Comparison of ENCODE assay signal across 8 mouse cellular contexts in the genomic region with DNA sequence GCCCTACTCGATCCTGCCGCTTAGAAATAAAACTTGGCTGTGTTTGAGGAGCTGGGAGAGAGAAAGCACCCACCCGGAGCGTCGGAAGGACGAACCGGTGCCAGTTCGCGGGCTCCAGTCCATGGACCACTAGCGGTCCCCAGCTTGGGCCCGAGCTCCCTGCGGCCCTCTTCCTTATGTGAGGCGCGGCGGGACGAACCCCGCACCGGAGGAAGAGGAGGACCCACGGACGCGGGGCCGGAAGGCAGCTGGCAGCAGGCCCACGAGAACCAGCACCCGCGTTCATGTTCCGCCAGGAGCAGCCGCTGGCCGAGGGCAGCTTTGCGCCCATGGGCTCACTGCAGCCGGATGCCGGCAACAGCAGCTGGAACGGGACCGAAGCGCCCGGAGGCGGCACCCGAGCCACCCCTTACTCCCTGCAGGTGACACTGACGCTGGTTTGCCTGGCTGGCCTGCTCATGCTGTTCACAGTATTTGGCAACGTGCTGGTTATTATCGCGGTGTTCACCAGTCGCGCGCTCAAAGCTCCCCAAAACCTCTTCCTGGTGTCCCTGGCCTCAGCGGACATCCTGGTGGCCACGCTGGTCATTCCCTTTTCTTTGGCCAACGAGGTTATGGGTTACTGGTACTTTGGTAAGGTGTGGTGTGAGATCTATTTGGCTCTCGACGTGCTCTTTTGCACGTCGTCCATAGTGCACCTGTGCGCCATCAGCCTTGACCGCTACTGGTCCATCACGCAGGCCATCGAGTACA. TPM values are rescaled to one million over a fixed set of nuclear protein-coding genes. Genes with fewer than 3 reads are reported as not detected.
A peak's percentile ranks its signal among the peaks of the same experiment; 100 is the strongest.
DNase-seq lines count a peak whose midpoint lies in the region; ATAC-seq lines count a peak whose summit lies in the region.

No protein-coding gene starts in this region.

- peak overlapping the region; percentile 52 for H3K4me3 ChIP-seq in brown adipose tissue, adult 24 weeks (ENCODE audit: insufficient read depth, low read depth, low read length)
- H3K4me3 ChIP-seq in hindbrain, embryonic 10.5 days = peak overlapping the region; percentile 60
- peak overlapping the region; percentile 46 for H3K4me3 ChIP-seq in liver, embryonic 11.5 days (ENCODE audit: low read depth, low read length)

- peaks cover 67% of the 10 kb centered on the region for H3K27me3 ChIP-seq in hindbrain, embryonic 10.5 days (ENCODE audit: insufficient read depth, poor library complexity, severe bottlenecking)
- H3K27me3 ChIP-seq in liver, embryonic 11.5 days (replicated peaks; ENCODE audit: control insufficient read depth, insufficient read depth, low read length) = peaks cover 58% of the 10 kb centered on the region

- peak overlapping the region; percentile 78 for H3K4me2 ChIP-seq in liver, embryonic 11.5 days

- DNase-seq in frontal cortex, postnatal 36 days (ENCODE audit: low spot score in 2 of 2) = peak; percentile 24 to 38
- DNase-seq in frontal cortex, adult 2 months (ENCODE audit: extremely low spot score in 1 of 2, low spot score in 1 of 2) = no peak
- peak; percentile 15 for DNase-seq in 3134 (ENCODE audit: extremely low read depth, insufficient read length, low spot score)
- peak; percentile 56 for DNase-seq in hindbrain, embryonic 10.5 days (ENCODE audit: low spot score)
- peak; percentile 53 for DNase-seq in liver, embryonic 11.5 days (ENCODE audit: low spot score)
- peak; percentile 31 for DNase-seq in retina, embryonic 14.5 days (ENCODE audit: low spot score)

- WGBS in hindbrain, embryonic 10.5 days = 3% methylated on average over 55 of the region's 55 CpGs
- WGBS in liver, embryonic 11.5 days = 5% methylated on average over 49 of the region's 55 CpGs

- no peak overlapping the region for H3K27ac ChIP-seq in brown adipose tissue, adult 24 weeks (replicated peaks; ENCODE audit: low read depth, low read length)
- H3K27ac ChIP-seq in hindbrain, embryonic 10.5 days = no peak overlapping the region; the same call in 1 of the 2 replicates
- H3K27ac ChIP-seq in liver, embryonic 11.5 days (ENCODE audit: low read depth, low read length) = no peak overlapping the region

- 0 out of 2 replicates have a peak, but pooled peaks cover 9% of the 10 kb centered on the region for H3K4me1 ChIP-seq in brown adipose tissue, adult 24 weeks (ENCODE audit: control insufficient read depth, insufficient read depth, insufficient read length, low read length)
- peaks cover 39% of the 10 kb centered on the region for H3K4me1 ChIP-seq in hindbrain, embryonic 10.5 days (replicated peaks)
- H3K4me1 ChIP-seq in liver, embryonic 11.5 days (replicated peaks; ENCODE audit: control insufficient read depth, insufficient read depth, low read length) = peaks cover 25% of the 10 kb centered on the region

- no peaks in the 10 kb centered on the region for H3K36me3 ChIP-seq in hindbrain, embryonic 10.5 days
- H3K36me3 ChIP-seq in liver, embryonic 11.5 days (ENCODE audit: control insufficient read depth, insufficient read depth, low read length) = no peaks in the 10 kb centered on the region

- no peaks in the 10 kb centered on the region for H3K9me3 ChIP-seq in hindbrain, embryonic 10.5 days
- no peaks in the 10 kb centered on the region for H3K9me3 ChIP-seq in liver, embryonic 11.5 days (ENCODE audit: control insufficient read depth, low read length)

- no peak for ATAC-seq in liver, embryonic 11.5 days (replicated peaks; ENCODE audit: low FRiP score)
- no peak for ATAC-seq in frontal cortex, adult (ENCODE audit: low TSS enrichment)

- H3K9ac ChIP-seq in liver, embryonic 11.5 days (ENCODE audit: low read depth, low read length) = no peak overlapping the region

RNA-seq across cellular contexts. Expression of gene Adra2a, which starts 2.2 kb away (rescaled TPM):
- polyA plus RNA-seq in frontal cortex, adult 2 months (2012; rRNA removed) = 12.7 and 16.7 TPM in 2 replicates
- polyA plus RNA-seq in brown adipose tissue, adult 24 weeks (2012; ENCODE audit: insufficient read depth, insufficient read length, missing spikeins) = not detected in 2 replicates
- 0.65 and 1.8 TPM in 2 replicates for polyA plus RNA-seq in hindbrain, embryonic 10.5 days (2016; fragmentation: Nextera tagmentation; extraction: Ambion mirVana)
- polyA plus RNA-seq in liver, embryonic 11.5 days (2014; fragmentation: Nextera tagmentation; extraction: Ambion mirVana) = 0.11 and 0.42 TPM in 2 replicates

Comparison
In these comparisons a context has a peak if more than half of its experiments do, and no peak if none do; other contexts are left out.
1. DNase-seq: peak in frontal cortex, postnatal 36 days (2 of 2), 3134 (single experiment), hindbrain, embryonic 10.5 days (single experiment), liver, embryonic 11.5 days (single experiment) and retina, embryonic 14.5 days (single experiment); none in frontal cortex, adult 2 months (0 of 2).
2. Peak in every context shown above with its lines, with median percentiles within 50 percentile points of each other: H3K4me3 ChIP-seq.